Mouse (Mus musculus) megakaryocyte-erythroid progenitor cell, adult 5-6 weeks (primary cell): ENCODE measurements at regions not wholly inside any gene's neighbourhood (a gene's known extent, or its start where the extent isn't known, plus 50 kb on each side); places are given as distances from the start of the nearest gene placed in this dataset.

ENCODE experiments used
- ATAC-seq: replicated peaks from 2 replicates; pipeline ENCODE4 v1.8.0; 2016; ENCODE audit warnings: mild to moderate bottlenecking, inconsistent platforms; ENCODE audit not compliant: severe bottlenecking, poor library complexity, low FRiP score, low TSS enrichment

GRCm38 (mm10) chr2:116216418-116216817 is 150.8 kb upstream of the Meis2 start:
- ATAC-seq, result 0 out of 2 replicates have a peak, but pooled peaks have one; percentile 65

- no peak for ATAC-seq
These were observed 135.9 kb upstream of the Meis2 start for GRCm38 (mm10) chr2:116201248-116202223.

DNA sequence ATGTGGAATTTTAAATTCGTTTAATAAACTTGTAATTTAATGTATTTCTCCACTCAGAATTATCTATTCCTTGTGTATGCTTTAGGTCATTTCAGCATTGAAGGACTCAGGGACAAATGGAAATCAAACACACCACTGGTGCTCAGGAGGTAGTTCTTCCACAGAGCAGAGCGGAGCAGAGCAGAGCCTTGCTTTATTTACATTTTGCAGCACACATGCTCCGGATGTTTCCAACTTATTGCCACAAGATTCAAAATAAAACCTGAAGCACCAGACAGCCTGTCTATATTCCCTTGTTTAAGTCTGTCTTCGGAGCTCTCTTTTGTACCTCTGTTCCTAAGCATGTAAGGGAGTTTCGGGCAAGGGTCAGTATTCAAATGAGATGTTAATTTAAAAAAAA is 135.2 kb upstream of the Meis2 start:
- no peak for ATAC-seq

DNA sequence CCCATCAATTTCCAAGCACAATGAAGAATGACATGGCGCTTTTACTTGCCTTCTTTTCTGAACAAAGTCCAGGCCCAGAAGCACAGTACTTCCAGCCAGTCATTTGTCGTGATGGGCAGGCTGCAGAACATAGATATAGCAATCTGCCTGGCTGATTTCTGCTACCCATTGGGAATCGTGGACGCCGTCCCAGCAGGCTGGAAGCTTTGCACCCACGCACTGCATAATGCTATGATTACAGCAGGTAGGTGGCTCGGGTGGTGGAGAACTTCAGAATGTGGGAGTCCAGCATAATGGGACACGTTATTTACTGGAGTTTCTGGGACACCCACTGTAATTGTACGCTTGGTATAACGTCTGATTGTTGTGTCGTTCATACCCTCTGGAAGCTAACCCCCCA is 116.2 kb upstream of the Meis2 start:
- ATAC-seq, result no peak

DNA sequence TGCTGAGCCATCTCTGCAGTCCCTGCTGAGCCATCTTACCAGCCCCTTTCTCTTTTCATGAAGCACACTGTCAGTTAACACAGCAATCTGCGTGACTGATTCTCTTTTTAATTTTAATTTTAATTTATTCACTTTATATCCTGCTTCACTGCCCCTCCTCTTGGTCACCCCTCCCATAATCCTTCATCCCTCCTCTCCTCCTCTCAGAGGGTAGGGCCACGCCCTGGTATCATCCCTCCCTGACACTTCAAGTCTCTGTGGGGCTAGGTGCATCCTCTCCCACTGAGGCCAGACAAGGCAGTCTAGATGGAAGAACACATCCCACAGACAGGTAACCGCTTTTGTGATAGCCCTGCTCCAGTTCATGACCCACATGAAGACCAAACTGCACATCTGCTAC is 111.5 kb upstream of the Meis2 start:
- no peak for ATAC-seq

DNA sequence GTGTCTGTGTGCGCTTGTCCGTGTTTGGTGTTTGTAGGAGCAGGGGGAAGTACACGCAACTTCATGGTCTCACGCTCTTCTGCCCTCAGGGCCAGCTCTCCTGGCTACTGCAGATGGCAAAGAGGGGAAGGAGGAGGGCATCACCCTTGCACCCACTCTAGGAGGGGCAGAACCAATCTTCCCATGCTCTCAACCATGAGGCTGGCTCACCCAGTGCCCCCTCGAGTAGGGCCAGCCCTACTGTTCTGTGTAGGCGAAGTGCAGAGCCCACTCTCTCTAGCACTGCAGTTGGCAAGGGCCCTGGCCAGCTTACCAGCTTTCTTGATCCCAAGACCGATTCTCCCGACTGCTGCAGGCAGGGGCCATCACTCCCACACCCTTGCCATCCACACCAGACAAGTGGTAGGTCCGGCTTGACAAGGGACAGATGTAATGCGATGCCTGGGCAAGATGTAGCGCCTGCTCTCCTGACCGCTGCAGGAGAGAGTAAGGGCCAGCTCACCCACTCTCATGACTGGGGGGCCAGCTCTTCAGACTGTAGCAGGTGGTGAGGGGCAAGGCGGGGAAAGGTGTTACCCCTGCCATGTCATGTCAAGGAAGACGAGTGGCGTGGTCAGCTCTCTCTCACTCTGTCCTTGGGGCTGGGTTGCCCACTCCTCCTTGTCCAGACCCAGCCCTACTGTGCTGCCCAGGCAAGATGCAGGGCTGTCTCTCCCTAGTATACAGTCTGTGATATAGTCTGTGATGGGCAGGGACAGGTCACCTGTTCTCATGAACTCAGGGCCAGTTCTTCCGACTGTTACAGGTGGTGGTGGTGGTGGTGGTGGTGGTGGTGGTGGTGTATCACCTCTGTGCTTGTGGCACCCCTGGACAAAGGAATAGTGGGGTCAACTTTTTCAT is 100.5 kb upstream of the Meis2 start:
- no peak for ATAC-seq
